Mouse (Mus musculus): Measurements from ENCODE around the gene Myrip. TPM values are rescaled to one million over a fixed set of nuclear protein-coding genes. Genes with fewer than 3 reads are reported as not detected.
"Not testable (repeated sequence)": the region's sequence is repeated elsewhere in the genome, so short reads cannot be mapped to it uniquely, and the experiment has no call there.

The Myrip gene
- 0.19 and 0.30 TPM in 2 replicates for polyA plus RNA-seq (2015; fragmentation: Nextera tagmentation; extraction: Ambion mirVana)

GRCm38 (mm10) chr9:120301213-120301612, at the start of gene Myrip:
TSS of gene Myrip (plus strand) at chr9:120301513.
- not testable (repeated sequence) for H3K36me3 ChIP-seq (ENCODE audit: insufficient read depth, low read length); H3K9ac ChIP-seq (replicated peaks; ENCODE audit: low read length); H3K4me3 ChIP-seq (ENCODE audit: low read length); ATAC-seq (ENCODE audit: low FRiP score, low TSS enrichment); H3K4me2 ChIP-seq (replicated peaks; ENCODE audit: low read depth, low read length); H3K27ac ChIP-seq (ENCODE audit: low read length)
- H3K9me3 ChIP-seq (ENCODE audit: low read length), result peaks cover 10% of the 10 kb centered on the region; the same call in 1 of the 2 replicates
- peaks cover 45% of the 10 kb centered on the region for H3K27me3 ChIP-seq (ENCODE audit: insufficient read depth, low read length)
- peaks cover 12% of the 10 kb centered on the region; the same call in 1 of the 2 replicates for H3K4me1 ChIP-seq (ENCODE audit: insufficient read depth, low read length)
- WGBS, result 88% methylated on average over 1 of the region's 1 CpGs

DNA sequence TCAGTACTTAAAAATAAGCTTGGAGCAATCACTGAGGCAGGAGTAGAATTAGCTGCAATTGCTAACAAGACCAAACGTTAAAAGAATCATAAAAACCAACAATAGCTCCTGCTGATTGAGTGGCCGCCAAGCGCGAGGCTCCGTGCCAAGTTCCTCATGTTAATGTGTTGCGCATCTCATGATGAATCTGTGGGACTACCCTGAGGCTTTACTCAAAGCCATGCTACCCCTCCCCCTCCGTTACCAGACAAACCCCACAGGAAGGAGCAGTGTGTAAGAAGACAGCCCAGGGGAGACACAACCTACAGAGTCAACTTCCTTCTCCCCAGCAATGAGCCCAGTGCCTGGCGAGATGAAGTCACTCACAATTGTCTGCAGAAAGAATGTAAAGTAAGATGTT, 41.5 kb upstream of the Myrip start:
- Histone ChIP-seq H3K36me3 (ENCODE audit: insufficient read depth, low read length) (no peaks in the 10 kb centered on the region), H3K9ac (replicated peaks; ENCODE audit: low read length) (no peak overlapping the region), H3K4me3 (ENCODE audit: low read length) (no peak overlapping the region), H3K27ac (ENCODE audit: low read length) (no peak overlapping the region), H3K27me3 (ENCODE audit: insufficient read depth, low read length) (no peaks in the 10 kb centered on the region), H3K4me2 (replicated peaks; ENCODE audit: low read depth, low read length) (no peak overlapping the region), H3K9me3 (ENCODE audit: low read length) (no peaks in the 10 kb centered on the region), H3K4me1 (ENCODE audit: insufficient read depth, low read length) (no peaks in the 10 kb centered on the region)
- 67% methylated on average over 8 of the region's 8 CpGs for WGBS
- ATAC-seq (ENCODE audit: low FRiP score, low TSS enrichment), result no peak

DNA sequence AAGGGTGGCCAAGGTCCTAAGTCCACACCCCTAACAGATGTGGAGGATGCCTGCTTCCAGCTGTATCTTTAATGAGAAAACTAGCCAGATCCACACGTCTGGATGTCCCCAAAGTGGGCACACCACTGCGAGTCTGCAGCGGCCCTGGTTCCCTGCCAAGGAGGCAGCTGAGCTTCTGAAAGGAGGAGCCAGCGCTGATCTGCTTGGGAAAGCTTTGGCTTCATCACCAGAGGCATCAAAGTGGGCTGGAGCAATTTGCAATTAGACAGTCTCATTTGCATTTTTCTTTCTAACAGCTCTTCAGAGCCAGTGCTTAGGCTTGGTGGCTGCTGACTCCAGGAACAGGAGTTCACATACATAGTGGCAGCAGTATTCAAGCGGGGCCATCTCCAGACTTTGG, 37.3 kb upstream of the Myrip start:
- Histone ChIP-seq H3K27ac (ENCODE audit: low read length) (no peak overlapping the region), H3K9ac (replicated peaks; ENCODE audit: low read length) (no peak overlapping the region), H3K36me3 (ENCODE audit: insufficient read depth, low read length) (no peaks in the 10 kb centered on the region), H3K27me3 (ENCODE audit: insufficient read depth, low read length) (no peaks in the 10 kb centered on the region), H3K4me2 (replicated peaks; ENCODE audit: low read depth, low read length) (no peak overlapping the region), H3K9me3 (ENCODE audit: low read length) (no peaks in the 10 kb centered on the region), H3K4me3 (ENCODE audit: low read length) (no peak overlapping the region), H3K4me1 (ENCODE audit: insufficient read depth, low read length) (no peaks in the 10 kb centered on the region)
- 67% methylated on average over 5 of the region's 5 CpGs for WGBS
- ATAC-seq (ENCODE audit: low FRiP score, low TSS enrichment), result no peak

DNA sequence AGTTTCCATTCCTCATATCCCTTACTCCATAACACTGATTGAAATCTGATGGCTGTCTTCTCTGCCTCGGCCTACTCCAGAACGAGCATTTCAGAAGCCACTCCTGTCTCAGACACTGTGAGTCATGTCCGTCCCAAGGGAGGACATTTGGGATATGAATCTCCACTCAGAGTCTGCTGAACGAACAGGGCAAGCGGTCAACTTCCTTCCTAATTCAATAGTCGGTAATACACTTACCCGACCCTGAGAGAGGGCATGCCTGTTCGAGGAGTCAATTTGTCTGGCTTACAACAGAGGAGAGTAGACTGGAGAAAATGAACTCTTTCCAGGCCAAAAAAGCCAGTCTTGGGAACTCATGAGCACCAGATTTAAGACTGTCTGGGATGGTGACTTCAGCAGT, 28.2 kb upstream of the Myrip start:
- Histone ChIP-seq H3K4me1 (ENCODE audit: insufficient read depth, low read length) (peaks cover 10% of the 10 kb centered on the region), H3K27ac (ENCODE audit: low read length) (no peak overlapping the region), H3K4me2 (replicated peaks; ENCODE audit: low read depth, low read length) (no peak overlapping the region), H3K9me3 (ENCODE audit: low read length) (no peaks in the 10 kb centered on the region), H3K27me3 (ENCODE audit: insufficient read depth, low read length) (no peaks in the 10 kb centered on the region), H3K9ac (replicated peaks; ENCODE audit: low read length) (no peak overlapping the region), H3K36me3 (ENCODE audit: insufficient read depth, low read length) (no peaks in the 10 kb centered on the region), H3K4me3 (ENCODE audit: low read length) (no peak overlapping the region)
- 43% methylated on average over 8 of the region's 8 CpGs for WGBS
- no peak for ATAC-seq (ENCODE audit: low FRiP score, low TSS enrichment)

DNA sequence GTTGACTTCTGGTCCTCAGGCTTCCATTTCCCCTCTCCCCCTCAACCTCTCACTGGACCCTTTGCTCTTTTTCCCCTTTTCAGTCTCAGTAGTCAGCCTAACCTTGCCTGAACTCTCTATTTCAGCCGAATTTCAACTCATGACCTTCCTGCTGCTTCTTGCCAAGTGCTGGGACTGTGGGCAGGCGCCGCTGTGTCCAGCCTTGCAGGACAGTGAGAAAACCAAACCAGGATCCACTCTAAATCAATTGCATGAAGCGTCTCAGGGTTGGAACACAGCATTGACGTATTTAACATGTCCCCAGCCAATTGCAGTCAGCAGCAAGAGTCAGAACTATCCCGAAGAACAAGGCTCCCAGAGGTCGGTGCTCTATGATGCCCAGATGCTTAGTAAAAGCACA, 26.1 kb upstream of the Myrip start:
- Histone ChIP-seq H3K4me1 (ENCODE audit: insufficient read depth, low read length) (peaks cover 10% of the 10 kb centered on the region), H3K4me2 (replicated peaks; ENCODE audit: low read depth, low read length) (no peak overlapping the region), H3K4me3 (ENCODE audit: low read length) (no peak overlapping the region), H3K27me3 (ENCODE audit: insufficient read depth, low read length) (no peaks in the 10 kb centered on the region), H3K9ac (replicated peaks; ENCODE audit: low read length) (no peak overlapping the region), H3K9me3 (ENCODE audit: low read length) (no peaks in the 10 kb centered on the region), H3K36me3 (ENCODE audit: insufficient read depth, low read length) (no peaks in the 10 kb centered on the region), H3K27ac (ENCODE audit: low read length) (no peak overlapping the region)
- ATAC-seq (ENCODE audit: low FRiP score, low TSS enrichment), result no peak
- 57% methylated on average over 7 of the region's 7 CpGs for WGBS

GRCm38 (mm10) chr9:120281147-120281546, 20.2 kb upstream of the Myrip start:
- Histone ChIP-seq H3K36me3 (ENCODE audit: insufficient read depth, low read length) (no peaks in the 10 kb centered on the region), H3K4me2 (replicated peaks; ENCODE audit: low read depth, low read length) (no peak overlapping the region), H3K4me1 (ENCODE audit: insufficient read depth, low read length) (no peaks in the 10 kb centered on the region), H3K27ac (ENCODE audit: low read length) (no peak overlapping the region), H3K9ac (replicated peaks; ENCODE audit: low read length) (no peak overlapping the region), H3K4me3 (ENCODE audit: low read length) (no peak overlapping the region), H3K9me3 (ENCODE audit: low read length) (no peaks in the 10 kb centered on the region), H3K27me3 (ENCODE audit: insufficient read depth, low read length) (no peaks in the 10 kb centered on the region)
- no peak for ATAC-seq (ENCODE audit: low FRiP score, low TSS enrichment)
- WGBS, result 88% methylated on average over 12 of the region's 12 CpGs

GRCm38 (mm10) chr9:120282461-120283047, 18.8 kb upstream of the Myrip start:
- Histone ChIP-seq H3K27me3 (ENCODE audit: insufficient read depth, low read length) (no peaks in the 10 kb centered on the region), H3K4me2 (replicated peaks; ENCODE audit: low read depth, low read length) (no peak overlapping the region), H3K9me3 (ENCODE audit: low read length) (no peaks in the 10 kb centered on the region), H3K9ac (replicated peaks; ENCODE audit: low read length) (no peak overlapping the region), H3K4me3 (ENCODE audit: low read length) (no peak overlapping the region), H3K36me3 (ENCODE audit: insufficient read depth, low read length) (no peaks in the 10 kb centered on the region), H3K27ac (ENCODE audit: low read length) (no peak overlapping the region), H3K4me1 (ENCODE audit: insufficient read depth, low read length) (no peaks in the 10 kb centered on the region)
- 41% methylated on average over 9 of the region's 9 CpGs for WGBS
- no peak for ATAC-seq (ENCODE audit: low FRiP score, low TSS enrichment)

- Histone ChIP-seq H3K27ac (ENCODE audit: low read length) (no peak overlapping the region), H3K9me3 (ENCODE audit: low read length) (no peaks in the 10 kb centered on the region), H3K4me2 (replicated peaks; ENCODE audit: low read depth, low read length) (no peak overlapping the region), H3K36me3 (ENCODE audit: insufficient read depth, low read length) (no peaks in the 10 kb centered on the region), H3K27me3 (ENCODE audit: insufficient read depth, low read length) (no peaks in the 10 kb centered on the region), H3K4me3 (ENCODE audit: low read length) (no peak overlapping the region), H3K9ac (replicated peaks; ENCODE audit: low read length) (no peak overlapping the region), H3K4me1 (ENCODE audit: insufficient read depth, low read length) (no peaks in the 10 kb centered on the region)
- 89% methylated on average over 12 of the region's 12 CpGs for WGBS
- no peak for ATAC-seq (ENCODE audit: low FRiP score, low TSS enrichment)
Measured at GRCm38 (mm10) chr9:120283556-120283955, 17.8 kb upstream of the Myrip start.

- no peaks in the 10 kb centered on the region for H3K4me1 ChIP-seq (ENCODE audit: insufficient read depth, low read length)
- no peak for ATAC-seq (ENCODE audit: low FRiP score, low TSS enrichment)
- H3K4me2 ChIP-seq (replicated peaks; ENCODE audit: low read depth, low read length), result no peak overlapping the region
- H3K27me3 ChIP-seq (ENCODE audit: insufficient read depth, low read length), result no peaks in the 10 kb centered on the region
- no peak overlapping the region for H3K4me3 ChIP-seq (ENCODE audit: low read length)
- no peak overlapping the region for H3K9ac ChIP-seq (replicated peaks; ENCODE audit: low read length)
- H3K36me3 ChIP-seq (ENCODE audit: insufficient read depth, low read length), result no peaks in the 10 kb centered on the region
- no peaks in the 10 kb centered on the region for H3K9me3 ChIP-seq (ENCODE audit: low read length)
- 55% methylated on average over 3 of the region's 3 CpGs for WGBS
- H3K27ac ChIP-seq (ENCODE audit: low read length), result no peak overlapping the region
Measured at GRCm38 (mm10) chr9:120288011-120288410, 13.3 kb upstream of the Myrip start.

DNA sequence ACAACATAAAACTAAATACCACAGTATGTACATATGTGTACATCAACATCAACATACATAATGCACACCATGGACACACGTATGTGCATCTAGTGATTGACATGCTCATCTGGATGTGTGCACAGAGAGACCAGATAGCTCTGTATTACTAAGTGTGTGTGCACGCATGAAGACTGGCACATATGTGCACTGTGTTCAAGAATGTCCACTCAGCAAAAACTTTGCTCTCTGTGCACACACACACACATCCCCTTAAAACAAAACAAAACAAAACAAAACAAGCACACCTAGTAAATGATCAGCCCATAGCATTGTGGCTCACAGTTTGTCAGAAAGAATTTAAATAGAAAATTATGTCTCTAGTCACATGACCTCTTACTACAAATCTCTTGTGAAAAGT, 10.9 kb upstream of the Myrip start:
- ATAC-seq (ENCODE audit: low FRiP score, low TSS enrichment), result no peak
- H3K27ac ChIP-seq (ENCODE audit: low read length), result no peak overlapping the region
- no peaks in the 10 kb centered on the region for H3K4me1 ChIP-seq (ENCODE audit: insufficient read depth, low read length)
- no peaks in the 10 kb centered on the region for H3K27me3 ChIP-seq (ENCODE audit: insufficient read depth, low read length)
- H3K9ac ChIP-seq (replicated peaks; ENCODE audit: low read length), result no peak overlapping the region
- H3K9me3 ChIP-seq (ENCODE audit: low read length), result no peaks in the 10 kb centered on the region
- WGBS, result 91% methylated on average over 2 of the region's 2 CpGs
- no peak overlapping the region for H3K4me2 ChIP-seq (replicated peaks; ENCODE audit: low read depth, low read length)
- no peak overlapping the region for H3K4me3 ChIP-seq (ENCODE audit: low read length)
- H3K36me3 ChIP-seq (ENCODE audit: insufficient read depth, low read length), result no peaks in the 10 kb centered on the region
